Mouse (Mus musculus): ENCODE results near the gene Ctsll3.

The Ctsll3 gene

GRCm38 (mm10) chr13:60802749-60803148, at the start of gene Ctsll3:
Gene Ctsll3, minus strand, starts transcription at chr13:60802849.
- DNase-seq (ENCODE audit: low read depth) = no peak

- no peak for DNase-seq (ENCODE audit: low read depth)
These were observed 45.8 kb upstream of the Ctsll3 start for GRCm38 (mm10) chr13:60848241-60849120.

- DNase-seq (ENCODE audit: low read depth) = peak; percentile 56
These were observed 40.5 kb upstream of the Ctsll3 start for GRCm38 (mm10) chr13:60843153-60843552.

DNA sequence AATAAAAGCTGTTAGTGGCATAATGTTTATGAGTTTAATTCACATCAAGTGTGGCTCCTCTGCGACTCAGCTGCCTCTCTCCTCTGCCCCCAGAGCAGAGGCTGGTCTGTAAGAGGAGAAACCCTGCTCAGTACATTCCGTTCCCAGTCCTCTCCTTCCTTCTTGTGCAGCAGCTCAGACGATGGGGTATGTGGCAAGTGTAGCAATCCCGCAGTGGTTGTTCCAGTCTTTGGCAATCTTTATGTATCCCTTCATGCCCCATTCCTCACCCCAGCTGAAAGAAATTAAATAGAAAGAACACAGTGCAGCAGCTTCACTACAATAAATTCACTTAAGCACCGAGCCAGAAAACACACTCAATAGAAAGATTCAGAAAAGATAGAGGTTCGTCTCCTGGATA, 40.1 kb upstream of the Ctsll3 start:
- peak; percentile 73 for DNase-seq (ENCODE audit: low read depth)

GRCm38 (mm10) chr13:60839353-60839902, 36.8 kb upstream of the Ctsll3 start:
- no peak for DNase-seq (ENCODE audit: low read depth)

GRCm38 (mm10) chr13:60826052-60826451, 23.4 kb upstream of the Ctsll3 start:
- DNase-seq (ENCODE audit: low read depth) = peak; percentile 52

- DNase-seq (ENCODE audit: low read depth) = peak; percentile 72
These were observed 18.0 kb upstream of the Ctsll3 start for GRCm38 (mm10) chr13:60820486-60821175.

GRCm38 (mm10) chr13:60819469-60819868, 16.8 kb upstream of the Ctsll3 start:
- DNase-seq (ENCODE audit: low read depth) = no peak

DNA sequence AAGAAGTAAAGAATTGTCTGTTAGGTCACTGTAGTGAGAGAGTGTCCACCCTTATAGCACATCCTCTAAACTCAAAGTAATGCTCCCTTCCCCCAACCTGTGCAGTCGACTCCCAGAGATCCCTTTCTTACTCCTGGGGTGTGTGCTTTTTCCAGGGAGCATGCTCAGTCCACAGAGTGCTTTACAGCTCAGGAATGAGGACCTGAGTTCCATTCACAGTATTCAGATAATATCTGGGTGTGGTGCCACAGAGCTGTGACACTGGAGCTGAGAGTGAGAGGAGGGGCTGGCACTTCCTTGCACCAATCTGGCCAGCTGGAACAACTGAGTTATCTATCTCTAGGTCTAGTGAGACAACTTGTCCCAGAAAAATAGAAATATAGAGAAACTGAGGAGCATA, 11.1 kb upstream of the Ctsll3 start:
- no peak for DNase-seq (ENCODE audit: low read depth)

DNA sequence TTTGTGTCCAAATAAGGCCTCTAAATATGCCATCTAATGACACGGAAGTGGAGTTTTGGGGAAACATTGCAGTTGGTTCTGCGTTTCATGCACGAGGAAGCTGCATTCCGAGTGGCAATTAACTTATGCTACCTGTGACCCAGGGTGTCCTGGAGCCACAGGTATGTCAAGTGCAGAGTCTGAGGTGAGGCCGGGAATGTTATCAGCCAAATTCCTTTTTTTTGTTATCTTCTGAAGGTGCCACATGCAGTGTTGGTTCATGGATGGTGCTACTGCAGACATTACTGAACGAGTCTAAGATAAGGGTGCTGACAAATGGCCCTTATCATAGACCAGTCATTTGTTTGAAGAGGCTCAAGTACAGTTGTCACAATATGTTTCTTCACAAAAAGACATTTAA, 10.1 kb upstream of the Ctsll3 start:
- no peak for DNase-seq (ENCODE audit: low read depth)

DNA sequence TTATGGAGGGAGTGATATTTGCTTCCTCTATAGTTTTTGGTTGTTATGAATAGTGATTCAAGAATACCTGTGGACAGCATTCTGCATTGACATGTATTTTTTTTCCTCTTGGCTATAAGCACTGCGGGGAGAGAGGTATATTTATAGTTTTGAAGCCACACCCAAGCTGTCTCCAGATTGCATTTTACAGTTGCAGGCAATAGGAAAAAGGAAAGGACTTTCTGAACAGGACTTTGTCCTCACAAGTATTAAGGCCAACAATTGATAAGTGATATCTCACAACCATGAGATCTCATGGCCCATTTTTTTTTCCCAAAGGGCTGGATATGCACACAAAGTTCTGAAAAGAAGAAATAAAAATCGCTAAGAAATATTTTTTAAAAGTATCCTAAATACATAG, 7.0 kb upstream of the Ctsll3 start:
- DNase-seq (ENCODE audit: low read depth) = no peak

DNA sequence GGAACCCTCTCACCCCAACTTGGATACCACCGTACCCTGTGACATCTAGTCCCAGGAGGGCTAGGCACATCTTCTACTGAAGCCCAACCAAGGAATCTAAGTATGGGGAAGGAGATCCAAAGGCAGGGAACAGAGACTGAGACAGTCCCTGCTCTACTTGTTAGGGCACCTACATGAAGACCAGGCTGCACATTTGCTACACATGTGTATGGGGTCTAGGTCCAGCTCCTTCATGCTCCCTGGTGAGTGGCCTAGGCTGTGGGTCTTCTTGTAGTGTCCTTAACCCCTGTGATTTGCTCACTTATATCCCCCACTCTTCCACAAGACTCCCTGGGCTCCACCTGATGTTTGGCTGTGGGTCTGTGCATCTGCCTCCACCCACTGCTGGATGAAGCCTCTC, 13.2 kb downstream of the Ctsll3 start:
- no peak for DNase-seq (ENCODE audit: low read depth)

DNA sequence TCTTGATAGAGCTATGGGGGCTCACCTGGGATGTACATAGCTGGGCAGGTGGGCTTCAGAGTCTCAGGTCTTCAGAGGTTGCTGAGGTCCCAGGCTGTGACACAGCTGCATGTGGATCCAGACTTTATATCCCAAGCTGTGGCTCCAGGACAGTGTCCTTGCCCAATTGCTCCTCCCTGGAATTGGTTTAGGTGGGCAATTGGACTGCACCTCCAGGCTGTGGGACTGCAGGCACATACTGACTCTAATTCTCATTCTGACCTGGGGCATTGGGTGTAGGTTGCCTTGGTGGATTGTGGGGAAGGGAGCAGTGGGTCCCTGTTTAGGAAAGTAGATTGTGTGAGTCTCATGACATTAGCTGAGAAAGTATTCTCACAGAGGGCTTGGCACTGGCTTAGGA, 16.4 kb downstream of the Ctsll3 start, which contains the start of gene BC051665:
Gene BC051665, minus strand, starts transcription at position 101 of the 400 bp plus-strand sequence.
- no peak for DNase-seq (ENCODE audit: low read depth)

DNA sequence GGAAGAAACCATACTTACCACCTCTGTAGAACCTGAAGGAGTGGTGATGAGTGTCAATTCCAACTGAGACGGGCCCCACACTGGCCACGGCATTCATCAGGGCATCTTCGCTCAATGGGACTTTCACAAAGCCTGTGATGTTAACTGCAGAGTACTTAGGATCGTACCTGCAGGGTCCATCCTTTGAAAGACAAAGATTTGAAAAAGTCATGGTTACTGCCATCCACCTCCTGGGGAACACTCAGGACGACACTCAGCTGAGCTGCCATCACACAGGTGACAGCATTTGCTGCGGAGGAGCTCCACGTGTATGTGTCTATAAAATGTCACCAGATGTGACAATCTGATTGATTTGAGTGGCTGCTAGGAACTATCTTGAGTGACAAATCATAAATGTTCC, 19.3 kb downstream of the Ctsll3 start:
- no peak for DNase-seq (ENCODE audit: low read depth)

DNA sequence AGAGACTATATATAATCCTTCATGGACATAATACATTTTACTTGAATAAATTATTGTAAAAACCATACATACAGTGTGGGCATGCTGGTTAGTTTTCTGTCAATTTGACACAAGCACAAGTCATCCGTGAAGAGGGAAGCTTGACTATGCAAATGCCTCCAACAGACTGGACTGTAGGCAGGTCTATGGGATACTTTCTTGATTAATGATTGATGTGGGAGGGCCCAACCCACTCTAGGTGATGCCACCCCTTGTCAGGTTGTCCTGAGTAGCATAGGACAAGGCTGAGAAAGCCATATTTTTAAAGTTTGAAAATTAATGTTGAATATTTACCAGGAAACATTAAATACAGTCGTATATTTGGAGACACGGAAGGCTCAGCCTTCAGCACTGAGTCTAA, 22.1 kb downstream of the Ctsll3 start:
- DNase-seq (ENCODE audit: low read depth) = no peak

DNA sequence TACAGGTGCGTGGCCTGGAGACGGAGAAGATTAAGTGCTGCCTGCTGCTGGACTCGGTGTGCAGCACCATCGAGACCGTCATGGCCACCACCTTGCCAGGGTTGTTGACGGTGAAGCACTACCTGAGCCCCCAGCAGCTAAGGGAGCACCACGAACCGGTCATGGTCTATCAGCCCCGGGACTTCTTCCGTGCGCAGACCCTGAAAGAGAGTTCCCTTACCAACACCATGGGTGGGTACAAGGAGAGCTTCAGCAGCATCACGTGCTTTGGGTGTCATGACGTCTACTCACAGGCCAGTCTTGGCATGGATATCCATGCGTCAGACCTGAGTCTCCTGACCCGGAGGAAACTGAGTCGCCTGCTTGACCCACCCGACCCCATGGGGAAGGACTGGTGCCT, 41.5 kb downstream of the Ctsll3 start:
- no peak for DNase-seq (ENCODE audit: low read depth)

GRCm38 (mm10) chr13:60760392-60760791, 42.3 kb downstream of the Ctsll3 start:
- DNase-seq (ENCODE audit: low read depth) = no peak

- DNase-seq (ENCODE audit: low read depth) = peak; percentile 78
These were observed 43.5 kb downstream of the Ctsll3 start for GRCm38 (mm10) chr13:60759136-60759535.

DNA sequence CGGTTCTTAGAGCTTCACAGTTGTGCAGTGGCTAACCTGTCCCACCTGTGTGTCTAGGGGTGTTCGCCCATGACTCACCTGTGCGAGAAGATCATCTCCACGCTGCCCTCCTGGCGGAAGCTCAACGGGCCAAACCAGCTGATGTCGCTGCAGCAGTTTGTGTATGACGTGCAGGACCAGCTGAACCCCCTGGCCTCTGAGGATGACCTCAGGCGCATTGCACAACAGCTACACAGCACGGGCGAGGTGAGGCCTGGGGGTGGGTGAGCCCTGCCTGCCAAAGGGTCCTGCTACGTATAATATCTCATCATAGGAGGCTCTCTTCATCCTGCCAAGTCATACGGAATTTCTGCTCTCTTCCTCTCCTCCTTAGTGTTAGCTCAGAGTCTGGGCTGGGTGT, 45.4 kb downstream of the Ctsll3 start:
- no peak for DNase-seq (ENCODE audit: low read depth)

DNA sequence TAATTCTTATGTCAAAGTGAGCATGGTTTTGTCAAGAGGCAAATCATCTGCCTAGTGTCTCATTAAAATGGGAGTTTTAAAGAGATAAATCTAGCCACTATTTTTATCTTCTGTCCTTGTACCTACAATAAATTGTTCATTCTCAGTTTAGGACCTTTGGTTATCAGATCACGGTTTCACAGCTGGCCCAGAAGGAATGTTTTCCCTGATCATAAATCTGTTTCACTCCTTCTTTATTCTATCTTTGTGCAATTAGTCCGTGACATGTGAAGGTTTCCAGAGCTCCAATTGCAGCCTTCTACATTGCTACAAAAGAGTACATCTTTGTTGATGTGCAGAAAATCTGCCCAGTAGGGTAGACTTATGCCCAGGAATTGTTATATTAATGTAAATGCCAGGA, 47.4 kb downstream of the Ctsll3 start:
- no peak for DNase-seq (ENCODE audit: low read depth)

DNA sequence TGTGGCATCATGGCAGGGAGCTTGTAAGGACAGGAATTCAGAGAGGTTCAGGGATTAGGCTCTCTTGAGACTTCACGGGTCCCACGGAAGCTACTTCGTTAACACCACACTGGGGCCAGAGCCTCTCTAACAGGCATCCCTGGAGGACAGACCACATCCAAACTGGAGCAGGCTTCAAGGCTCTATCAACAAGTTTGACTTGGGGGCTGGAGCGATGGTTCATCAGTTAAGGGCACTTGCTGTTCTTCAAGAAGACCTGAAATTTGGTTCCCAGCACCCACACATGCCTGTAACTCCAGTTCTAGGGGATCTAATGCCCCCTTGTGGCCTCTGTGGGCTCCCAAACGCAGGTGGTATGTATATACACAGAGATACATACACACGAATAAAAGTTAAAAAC, 49.4 kb downstream of the Ctsll3 start:
- DNase-seq (ENCODE audit: low read depth) = no peak

DNA sequence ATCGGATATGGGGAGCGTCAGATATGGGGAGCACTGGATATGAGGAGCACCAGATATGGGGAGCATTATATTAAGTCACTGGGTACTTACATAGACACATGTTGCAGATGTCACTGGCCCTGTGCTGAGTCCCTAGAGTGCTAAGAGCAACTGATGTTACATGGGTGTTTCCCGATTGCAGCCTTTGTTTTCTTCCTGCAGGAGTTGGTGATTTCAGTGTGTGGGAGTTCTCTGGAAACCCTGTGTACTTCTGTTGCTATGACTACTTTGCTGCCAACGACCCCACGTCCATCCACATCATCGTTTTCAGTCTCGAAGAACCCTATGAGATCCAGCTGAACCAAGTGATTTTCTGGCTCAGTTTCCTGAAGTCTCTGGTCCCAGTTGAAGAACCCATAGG, 51.7 kb downstream of the Ctsll3 start:
- DNase-seq (ENCODE audit: low read depth) = no peak

DNA sequence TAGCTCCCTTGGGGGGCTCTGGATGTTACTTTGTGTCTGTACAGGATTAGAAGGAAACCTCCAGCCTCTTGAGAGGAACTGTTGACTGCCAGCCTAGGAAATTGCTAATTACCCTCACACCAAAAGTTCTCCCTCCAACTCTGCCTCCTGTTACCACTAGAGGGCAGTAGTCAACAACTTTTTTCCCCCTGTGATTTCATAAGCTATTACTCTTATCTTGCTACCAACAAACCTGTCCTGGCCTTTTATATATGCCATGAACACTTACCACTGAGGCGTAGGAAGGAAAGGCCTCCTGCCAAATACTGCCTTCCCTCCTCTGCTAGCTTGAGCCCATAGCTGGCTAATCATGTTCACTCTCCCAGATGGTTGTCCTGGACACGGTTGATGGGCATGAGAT, 54.1 kb downstream of the Ctsll3 start:
- DNase-seq (ENCODE audit: low read depth) = peak; percentile 48

Measured in NIH3T3 (cell line).